Mouse (Mus musculus) liver, embryonic 16.5 days (tissue): ENCODE results near the gene Mier3. TPM values are rescaled to one million over a fixed set of nuclear protein-coding genes. Genes with fewer than 3 reads are reported as not detected.
A peak's percentile ranks its signal among the peaks of the same experiment; 100 is the strongest.

Experiments
- ATAC-seq: fragments of 200-750 bp; cut with Nextera tagmentation; 2 replicates; pipeline ENCODE4 v1.8.0; 2017; ENCODE audit warnings: low read depth, mild to moderate bottlenecking, moderate number of reproducible peaks, moderate library complexity
- H3K27ac ChIP-seq: fragments of 300-500 bp; sonication (generic); 2 replicates; pipeline ENCODE4 v1.5.1; 2014; ENCODE audit warnings: mild to moderate bottlenecking, low read length
- H3K27me3 ChIP-seq: fragments of 300-500 bp; sonication (generic); 2 replicates; pipeline ENCODE4 v1.6.1; 2014; ENCODE audit warnings: low read depth, low read length, mixed read lengths; ENCODE audit not compliant: control insufficient read depth, insufficient read depth
- H3K36me3 ChIP-seq: fragments of 300-500 bp; sonication (generic); 2 replicates; pipeline ENCODE4 v1.6.1; 2014; ENCODE audit warnings: mild to moderate bottlenecking; ENCODE audit not compliant: control insufficient read depth, insufficient read depth
- H3K4me1 ChIP-seq: fragments of 300-500 bp; sonication (generic); 2 replicates; pipeline ENCODE4 v1.6.1; 2014; ENCODE audit warnings: low read depth, low read length, mixed read lengths; ENCODE audit not compliant: control insufficient read depth
- H3K4me2 ChIP-seq: fragments of 300-500 bp; sonication (generic); 2 replicates; pipeline ENCODE4 v1.6.1; 2014; ENCODE audit warnings: low read depth, low read length, mixed read lengths
- H3K4me3 ChIP-seq: fragments of 300-500 bp; sonication (generic); 2 replicates; pipeline ENCODE4 v1.5.1; 2014; ENCODE audit warnings: low read depth, mild to moderate bottlenecking, low read length
- H3K9ac ChIP-seq: fragments of 300-500 bp; sonication (generic); 2 replicates; pipeline ENCODE4 v1.6.1; 2014; ENCODE audit warnings: low read depth, low read length
- H3K9me3 ChIP-seq: fragments of 300-500 bp; sonication (generic); replicated peaks from 2 replicates; pipeline ENCODE4 v1.6.1; 2016; ENCODE audit warnings: low read length; ENCODE audit not compliant: control insufficient read depth
- WGBS: fragments of 180-500 bp; shearing (Covaris S2); extraction: QIAGEN DNeasy Blood & Tissue Kit; methylation state at CpG from one replicate; pipeline ENCODE4 v1.1.7; 2014; ENCODE audit not compliant: insufficient replicate concordance; 5-methylcytosine and 5-hydroxymethylcytosine counted together
- polyA plus RNA-seq: library from polyadenylated mRNA; unstranded; fragments of >200 nt; fragmentation: Nextera tagmentation; extraction: Ambion mirVana; gene quantifications from 2 replicates; pipeline ENCODE4 v1.2.1, GENCODE M21; 2015

The Mier3 gene
- polyA plus RNA-seq, result 11.6 and 15.1 TPM in 2 replicates

DNA sequence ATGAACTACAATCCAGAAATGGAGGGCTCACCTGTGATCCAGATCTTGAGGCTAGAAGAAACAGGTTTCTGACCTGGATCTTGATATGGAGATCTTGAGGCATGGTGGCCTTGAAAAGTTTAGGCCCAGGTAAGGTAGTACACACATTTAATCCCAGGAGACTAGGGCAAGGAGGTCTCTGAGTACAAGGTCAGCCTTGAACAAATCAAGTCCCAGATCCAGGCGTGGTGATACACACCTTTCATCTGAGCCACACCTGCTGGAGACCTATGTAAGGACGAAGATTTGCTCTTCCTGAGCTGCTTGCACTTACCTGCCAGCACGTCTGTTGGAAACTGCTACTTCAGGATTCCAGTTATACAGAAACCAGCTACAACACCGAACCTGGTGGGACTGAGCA, at the start of gene Mier3:
Gene Mier3, plus strand, starts transcription at position 301 of the 400 bp plus-strand sequence.
- peaks cover 21% of the 10 kb centered on the region for H3K4me1 ChIP-seq
- H3K4me3 ChIP-seq, result no peak within 1 kb of the TSS
- no peak within 1 kb of the TSS for H3K27ac ChIP-seq
- no peak for ATAC-seq
- WGBS, result 65% methylated on average over 4 of the region's 4 CpGs
- no peak within 1 kb of the TSS for H3K4me2 ChIP-seq
- no peak within 1 kb of the TSS for H3K9ac ChIP-seq
- H3K36me3 ChIP-seq, result no peaks in the 10 kb centered on the region
- no peaks in the 10 kb centered on the region for H3K27me3 ChIP-seq
- no peaks in the 10 kb centered on the region for H3K9me3 ChIP-seq

DNA sequence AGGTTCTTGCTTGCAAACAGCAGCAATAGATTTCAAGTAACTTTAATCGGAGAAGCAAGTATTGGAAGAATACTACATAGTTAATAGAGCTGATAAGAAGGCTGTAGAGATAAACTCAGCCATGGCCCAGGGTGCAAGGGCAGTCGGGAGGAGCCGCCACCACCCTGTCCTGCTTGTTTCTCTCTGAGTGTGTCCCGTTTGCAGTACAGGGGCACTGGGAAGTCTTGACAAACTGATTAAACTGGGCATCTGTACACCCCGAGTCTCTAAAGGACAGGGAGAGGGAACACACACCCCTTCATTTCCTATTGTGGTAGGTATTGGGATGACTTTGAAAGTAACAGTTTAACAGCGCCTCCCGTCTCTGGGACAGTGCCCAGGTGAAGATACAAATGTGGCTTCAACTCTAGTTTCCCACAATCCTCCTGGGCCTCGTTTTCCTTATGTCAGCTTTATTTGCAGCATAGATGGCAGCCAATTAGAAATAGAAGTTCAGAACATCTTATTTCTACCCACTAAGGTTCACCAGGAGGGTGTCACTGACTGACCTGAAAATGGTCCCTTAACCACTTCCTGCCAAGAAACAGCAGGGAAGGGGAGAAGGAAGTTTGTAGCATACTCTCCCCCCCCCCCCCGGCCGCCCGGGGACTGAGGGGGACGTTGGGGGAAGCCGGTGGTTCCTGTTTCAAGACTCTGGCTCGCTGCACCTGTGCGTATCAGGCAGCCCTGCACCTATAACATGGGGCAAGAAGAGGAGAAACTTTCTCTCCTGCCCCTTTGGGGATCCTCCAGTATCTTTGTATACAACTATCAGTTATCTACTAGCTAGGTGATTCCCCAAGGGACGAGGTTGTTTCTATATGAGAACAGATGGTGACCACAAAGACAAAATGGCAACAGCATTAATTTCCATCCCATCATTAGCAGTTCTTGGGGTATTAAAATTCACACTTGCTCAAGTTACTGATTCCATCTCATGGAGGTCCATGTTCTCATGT, 46.3 kb upstream of the Mier3 start:
- WGBS, result 16% methylated on average over 16 of the region's 16 CpGs
- Histone ChIP-seq H3K4me2 (peak overlapping the region; percentile 50), H3K9ac (peak overlapping the region; percentile 32), H3K4me1 (peaks cover 9% of the 10 kb centered on the region), H3K27ac (peak overlapping the region; percentile 17; the same call in 1 of the 2 replicates), H3K9me3 (no peaks in the 10 kb centered on the region), H3K36me3 (no peaks in the 10 kb centered on the region), H3K4me3 (peak overlapping the region; percentile 15; the same call in 1 of the 2 replicates), H3K27me3 (no peaks in the 10 kb centered on the region)
- ATAC-seq, result peak; percentile 79

DNA sequence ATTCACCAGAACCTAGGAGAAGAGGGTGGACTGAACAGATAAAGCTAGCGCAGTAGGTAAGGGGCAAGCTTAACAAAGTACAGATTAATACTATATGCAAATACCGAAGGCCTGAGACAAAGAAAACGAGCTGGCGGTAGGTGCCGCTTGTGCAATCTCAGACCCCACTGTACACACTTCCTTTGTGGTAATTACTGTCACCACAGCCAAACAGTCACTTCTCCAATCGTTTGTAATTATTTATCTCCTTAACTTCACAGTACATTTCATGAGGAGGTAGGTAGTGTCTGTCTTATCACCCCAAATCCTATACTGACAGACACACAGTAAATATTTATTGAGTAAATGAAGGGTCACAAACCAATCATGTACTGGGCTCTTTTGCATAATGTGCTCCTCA, 40.5 kb upstream of the Mier3 start:
- Histone ChIP-seq H3K36me3 (no peaks in the 10 kb centered on the region), H3K4me2 (no peak overlapping the region), H3K4me1 (no peaks in the 10 kb centered on the region), H3K9me3 (no peaks in the 10 kb centered on the region), H3K4me3 (no peak overlapping the region), H3K27me3 (no peaks in the 10 kb centered on the region), H3K9ac (no peak overlapping the region), H3K27ac (no peak overlapping the region)
- ATAC-seq, result no peak
- 14% methylated on average over 6 of the region's 6 CpGs for WGBS

DNA sequence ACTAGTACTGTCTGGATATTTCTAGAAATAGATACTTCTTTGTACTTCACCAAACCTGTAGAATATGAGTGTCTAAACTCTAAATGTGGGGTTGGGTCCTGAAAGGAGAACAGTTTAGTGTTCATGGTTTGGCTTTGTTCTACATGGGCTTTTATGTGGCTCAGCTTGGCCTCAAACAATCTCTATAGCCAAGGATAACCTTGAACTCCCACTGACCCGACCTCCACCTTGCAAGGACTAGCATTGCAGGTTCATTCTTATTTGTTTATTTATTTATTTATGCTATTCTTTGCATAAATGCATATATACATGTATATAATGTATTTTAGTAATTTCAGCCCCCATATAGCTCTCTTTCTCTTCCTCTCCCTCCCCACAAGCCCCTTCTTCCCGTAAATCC, 37.1 kb upstream of the Mier3 start:
- Histone ChIP-seq H3K4me3 (no peak overlapping the region), H3K9ac (no peak overlapping the region), H3K27ac (no peak overlapping the region), H3K36me3 (no peaks in the 10 kb centered on the region), H3K4me1 (no peaks in the 10 kb centered on the region), H3K4me2 (no peak overlapping the region), H3K9me3 (no peaks in the 10 kb centered on the region), H3K27me3 (no peaks in the 10 kb centered on the region)
- 54% methylated on average over 2 of the region's 2 CpGs for WGBS
- ATAC-seq, result no peak

DNA sequence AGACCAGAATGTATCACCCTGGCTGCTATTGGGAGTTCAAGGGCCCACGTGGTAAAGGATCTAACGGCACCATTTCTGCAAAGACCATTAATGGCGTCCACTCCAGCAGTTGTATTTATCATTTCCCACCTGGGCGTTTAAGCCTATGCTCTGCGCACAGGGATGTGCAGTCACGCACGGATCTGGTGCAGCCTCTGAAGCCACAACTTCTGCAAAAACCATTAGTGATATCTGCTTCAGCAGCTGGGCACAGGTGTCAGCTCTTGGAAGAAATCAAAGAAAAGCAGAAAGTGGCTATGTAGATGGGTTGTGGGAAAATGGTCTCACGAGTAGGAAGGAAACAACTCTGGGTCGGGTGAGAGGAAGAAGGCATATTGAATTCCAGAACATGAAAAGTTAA, 34.6 kb upstream of the Mier3 start:
- H3K9ac ChIP-seq, result no peak overlapping the region
- ATAC-seq, result no peak
- WGBS, result 33% methylated on average over 9 of the region's 9 CpGs
- H3K4me2 ChIP-seq, result no peak overlapping the region
- no peaks in the 10 kb centered on the region for H3K36me3 ChIP-seq
- H3K4me3 ChIP-seq, result no peak overlapping the region
- H3K4me1 ChIP-seq, result no peaks in the 10 kb centered on the region
- no peak overlapping the region for H3K27ac ChIP-seq
- no peaks in the 10 kb centered on the region for H3K27me3 ChIP-seq
- no peaks in the 10 kb centered on the region for H3K9me3 ChIP-seq

DNA sequence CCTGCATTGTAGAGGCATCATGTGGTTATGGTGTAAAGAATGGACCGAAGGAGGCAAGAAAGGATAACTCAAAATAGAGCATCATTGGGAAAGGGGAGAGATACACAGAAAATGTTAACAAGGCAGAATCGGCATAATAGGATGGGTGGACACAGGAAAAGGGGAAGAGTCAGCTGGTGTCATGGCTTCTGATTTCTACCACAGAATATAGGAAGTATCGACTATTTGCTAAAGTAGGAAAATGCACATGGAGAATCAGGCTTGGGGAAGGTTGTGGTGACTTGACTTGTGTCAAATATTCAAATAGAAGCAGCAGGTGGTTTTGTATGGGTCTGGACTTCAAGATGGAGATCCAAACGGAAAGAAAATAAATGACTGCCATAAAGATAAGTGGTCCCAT, 33.5 kb upstream of the Mier3 start:
- no peak for ATAC-seq

DNA sequence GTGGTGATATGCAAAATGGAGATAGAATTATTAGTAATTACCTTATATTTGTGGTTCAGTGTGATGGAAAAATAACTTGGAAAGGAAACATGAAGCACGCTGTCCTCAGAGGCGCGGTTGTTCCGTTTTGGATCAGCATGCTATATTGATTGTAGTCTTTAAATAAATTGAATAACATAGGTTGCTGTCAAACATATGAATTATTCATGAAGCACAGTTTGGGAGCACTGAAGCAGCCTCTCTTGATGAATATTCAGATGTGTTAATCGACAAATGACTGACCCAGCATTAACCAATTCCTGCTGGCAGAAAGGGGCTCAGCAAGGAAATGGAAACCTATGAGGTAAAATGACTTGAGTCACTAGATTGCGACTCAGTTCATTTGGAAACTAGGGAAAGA, 29.8 kb upstream of the Mier3 start:
- 81% methylated on average over 6 of the region's 6 CpGs for WGBS
- Histone ChIP-seq H3K4me3 (no peak overlapping the region), H3K36me3 (no peaks in the 10 kb centered on the region), H3K27me3 (no peaks in the 10 kb centered on the region), H3K4me2 (no peak overlapping the region), H3K4me1 (peaks cover 13% of the 10 kb centered on the region), H3K9ac (no peak overlapping the region), H3K9me3 (no peaks in the 10 kb centered on the region), H3K27ac (no peak overlapping the region)
- no peak for ATAC-seq

More for the DNA sequence above, 33.5 kb upstream of the Mier3 start:
- Histone ChIP-seq H3K9me3 (no peaks in the 10 kb centered on the region), H3K27me3 (no peaks in the 10 kb centered on the region), H3K27ac (no peak overlapping the region), H3K9ac (no peak overlapping the region), H3K4me2 (no peak overlapping the region), H3K36me3 (no peaks in the 10 kb centered on the region), H3K4me1 (no peaks in the 10 kb centered on the region), H3K4me3 (no peak overlapping the region)
- 72% methylated on average over 4 of the region's 4 CpGs for WGBS

DNA sequence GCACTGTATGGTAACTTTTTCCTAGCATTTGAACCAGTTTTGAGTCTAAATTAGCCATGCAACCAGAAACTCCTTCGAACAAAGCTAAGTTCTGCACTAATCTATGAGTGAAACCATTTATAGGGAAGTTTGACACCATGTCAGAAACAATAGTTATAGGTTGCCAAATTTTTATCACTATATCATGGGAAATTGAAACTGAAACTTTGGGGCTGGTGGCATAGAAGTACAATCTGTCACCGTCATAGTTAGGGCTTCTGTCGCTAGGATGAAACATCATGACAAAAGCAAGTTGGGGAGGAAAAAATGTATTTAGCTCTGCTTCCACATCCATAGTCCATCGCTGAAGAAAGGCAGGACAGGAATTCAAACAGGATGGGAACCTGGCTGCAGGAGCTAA, 25.5 kb upstream of the Mier3 start:
- H3K4me1 ChIP-seq, result peaks cover 41% of the 10 kb centered on the region
- peak overlapping the region; percentile 7; the same call in 1 of the 2 replicates for H3K4me3 ChIP-seq
- peak overlapping the region; percentile 80 for H3K4me2 ChIP-seq
- H3K9me3 ChIP-seq, result no peaks in the 10 kb centered on the region
- H3K36me3 ChIP-seq, result no peaks in the 10 kb centered on the region
- peak overlapping the region; percentile 91; the same call in 1 of the 2 replicates for H3K27ac ChIP-seq
- ATAC-seq, result no peak
- H3K9ac ChIP-seq, result peak overlapping the region; percentile 36; the same call in 1 of the 2 replicates
- WGBS, result 57% methylated on average over 4 of the region's 4 CpGs
- H3K27me3 ChIP-seq, result no peaks in the 10 kb centered on the region

DNA sequence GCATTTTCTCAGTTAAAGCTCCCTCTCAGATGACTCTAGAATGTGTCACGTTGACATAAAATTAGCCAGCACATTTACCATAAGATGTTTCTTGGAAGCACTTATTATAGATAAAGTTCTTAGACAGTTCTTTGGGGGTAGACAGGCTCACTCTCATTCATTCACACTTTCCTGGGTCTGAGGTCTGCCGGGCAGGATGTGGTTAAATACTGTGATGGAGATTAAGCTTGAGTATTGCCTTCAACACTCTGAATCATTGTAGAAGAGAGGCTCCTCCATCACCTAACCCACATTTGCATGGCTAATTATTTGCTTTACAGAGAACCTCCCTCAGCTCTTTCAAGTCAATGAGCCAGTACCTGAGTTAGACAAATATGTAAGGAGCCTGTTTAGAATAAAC, 24.9 kb upstream of the Mier3 start:
- peak overlapping the region; percentile 48 for H3K4me3 ChIP-seq
- H3K9me3 ChIP-seq, result no peaks in the 10 kb centered on the region
- WGBS, result 18% methylated on average over 2 of the region's 2 CpGs
- no peaks in the 10 kb centered on the region for H3K36me3 ChIP-seq
- no peak for ATAC-seq
- peak overlapping the region; percentile 36 for H3K9ac ChIP-seq
- peak overlapping the region; percentile 80 for H3K4me2 ChIP-seq
- peaks cover 45% of the 10 kb centered on the region for H3K4me1 ChIP-seq
- H3K27ac ChIP-seq, result peak overlapping the region; percentile 91
- no peaks in the 10 kb centered on the region for H3K27me3 ChIP-seq
